Mouse (Mus musculus): ENCODE data around the gene Krt7.

Gene Krt7

DNA sequence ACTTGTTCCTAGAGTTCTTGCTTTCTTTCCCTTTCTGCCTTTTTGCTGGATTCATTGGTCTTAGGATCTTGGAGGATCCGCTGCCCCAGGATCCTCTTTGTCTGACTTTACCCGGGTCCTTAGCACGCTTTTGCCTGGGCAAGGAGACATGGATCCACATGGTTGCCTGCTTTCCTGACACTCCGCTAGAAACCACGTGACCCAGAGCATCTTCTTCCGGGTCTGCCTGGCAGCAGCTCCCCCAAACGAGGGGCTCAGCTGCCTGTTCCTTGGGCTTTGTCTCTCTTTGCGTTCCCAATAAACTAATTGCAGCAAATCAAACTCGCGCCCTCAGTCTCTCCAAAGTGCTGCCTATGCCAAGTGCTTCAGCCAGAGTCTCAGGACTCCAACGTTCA, 68.8 kb downstream of the Krt7 start:
- in situ Hi-C loops (cut with MboI; ENCODE audit: low pct_unique_long_range_greater_than_20kb in 1 of 2, low sequenced_read_pairs in 2 of 2, unreplicated experiment in 1 of 2): no loop called here

Data from mouse embryonic stem cell (cell line).